Mouse (Mus musculus): ENCODE results near the gene Gm29276. TPM values are rescaled to one million over a fixed set of nuclear protein-coding genes. Genes with fewer than 3 reads are reported as not detected.
"Not testable (repeated sequence)": the region's sequence is repeated elsewhere in the genome, so short reads cannot be mapped to it uniquely, and the experiment has no call there.

Gm29276 gene
- polyA plus RNA-seq (2015; fragmentation: Nextera tagmentation; extraction: Ambion mirVana), result not detected in 2 replicates

DNA sequence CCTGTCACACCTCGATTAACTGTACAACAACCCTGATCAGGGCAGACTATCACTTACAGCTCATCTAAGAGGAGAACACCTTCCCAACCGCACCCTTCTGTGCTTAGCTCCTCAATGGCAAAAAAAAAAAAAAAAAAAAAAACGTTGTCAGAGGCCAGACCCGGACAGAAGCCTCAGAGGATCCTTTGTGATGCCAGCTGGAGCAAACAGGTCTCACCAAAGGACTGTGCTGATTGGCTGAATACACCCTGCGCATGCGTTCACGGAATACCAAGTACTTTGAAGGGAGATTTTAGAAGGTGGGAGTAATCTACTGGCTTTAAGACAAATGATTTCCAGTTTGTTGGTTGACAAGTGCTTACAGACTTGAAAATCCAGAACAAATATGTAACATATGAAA, at the start of gene Gm29276:
Gene Gm29276 (minus strand): TSS at position 101 of the 400 bp plus-strand sequence.
- not testable (repeated sequence) for H3K4me3 ChIP-seq; ATAC-seq (ENCODE audit: insufficient number of reproducible peaks, low FRiP score, low TSS enrichment, low read depth)
- WGBS, result no CpG with 5 or more reads among the region's 7 CpGs

More for the DNA sequence above, at the start of gene Gm29276:
- H3K27me3 ChIP-seq, H3K4me1 ChIP-seq, H3K36me3 ChIP-seq, H3K27ac ChIP-seq, H3K9me3 ChIP-seq, H3K9ac ChIP-seq, H3K4me2 ChIP-seq: not testable (repeated sequence)

Measured in limb, embryonic 15.5 days (tissue).